Mouse (Mus musculus) liver, embryonic 13.5 days (tissue): ENCODE measurements around the gene Wdr93. TPM values are rescaled to one million over a fixed set of nuclear protein-coding genes. Genes with fewer than 3 reads are reported as not detected.

Experiments
- ATAC-seq: fragments of 200-750 bp; cut with Nextera tagmentation; 2 replicates; pipeline ENCODE4 v1.8.0; 2017; ENCODE audit warnings: low read depth, mild to moderate bottlenecking, moderate number of reproducible peaks, moderate library complexity
- DNase-seq: peaks from one replicate; pipeline ENCODE4 v3.0.0; 2022
- H3K27ac ChIP-seq: fragments of 300-500 bp; sonication (generic); 2 replicates; pipeline ENCODE4 v1.5.1; 2015; ENCODE audit warnings: moderate library complexity, mild to moderate bottlenecking, inconsistent platforms
- H3K27me3 ChIP-seq: fragments of 300-500 bp; sonication (generic); 2 replicates; pipeline ENCODE4 v1.6.1; 2015; ENCODE audit warnings: mild to moderate bottlenecking, inconsistent platforms
- H3K36me3 ChIP-seq: fragments of 300-500 bp; sonication (generic); 2 replicates; pipeline ENCODE4 v1.6.1; 2015; ENCODE audit warnings: mild to moderate bottlenecking, inconsistent platforms
- H3K4me1 ChIP-seq: fragments of 300-500 bp; sonication (generic); replicated peaks from 2 replicates; pipeline ENCODE4 v1.6.1; 2015; ENCODE audit warnings: inconsistent platforms
- H3K4me2 ChIP-seq: fragments of 300-500 bp; sonication (generic); 2 replicates; pipeline ENCODE4 v1.6.1; 2015; ENCODE audit warnings: inconsistent platforms, mild to moderate bottlenecking, moderate library complexity
- H3K4me3 ChIP-seq: fragments of 300-500 bp; sonication (generic); replicated peaks from 2 replicates; pipeline ENCODE4 v1.5.1; 2015; ENCODE audit warnings: mild to moderate bottlenecking, inconsistent platforms
- H3K9ac ChIP-seq: fragments of 300-500 bp; sonication (generic); 2 replicates; pipeline ENCODE4 v1.6.1; 2015; ENCODE audit warnings: mild to moderate bottlenecking, inconsistent platforms
- H3K9me3 ChIP-seq: fragments of 300-500 bp; sonication (generic); replicated peaks from 2 replicates; pipeline ENCODE4 v1.6.1; 2016; ENCODE audit warnings: inconsistent platforms
- WGBS: fragments of 180-500 bp; shearing (Covaris S2); methylation state at CpG from one replicate; pipeline ENCODE4 v1.1.7; 2015; ENCODE audit not compliant: insufficient replicate concordance; 5-methylcytosine and 5-hydroxymethylcytosine counted together
- polyA plus RNA-seq: library from polyadenylated mRNA; unstranded; fragments of >200 nt; fragmentation: Nextera tagmentation; extraction: Ambion mirVana; gene quantifications from 2 replicates; pipeline ENCODE4 v1.2.1, GENCODE M21; 2015

Wdr93 gene
- polyA plus RNA-seq, 1 experiment from 2014 or later = 0.08 TPM

GRCm38 (mm10) chr7:79831585-79831984 lies 88.6 kb downstream of the Wdr93 start:
- ATAC-seq (no peak), DNase-seq (no peak)
- H3K4me2 ChIP-seq = no peak overlapping the region
- WGBS = 60% methylated on average over 6 of the region's 6 CpGs
- no peak overlapping the region for H3K27ac ChIP-seq
- H3K27me3 ChIP-seq = no peaks in the 10 kb centered on the region
- H3K9me3 ChIP-seq = no peaks in the 10 kb centered on the region
- H3K4me3 ChIP-seq = no peak overlapping the region
- no peaks in the 10 kb centered on the region for H3K4me1 ChIP-seq
- no peak overlapping the region for H3K9ac ChIP-seq
- H3K36me3 ChIP-seq = 0 out of 2 replicates have a peak, but pooled peaks cover 5% of the 10 kb centered on the region

GRCm38 (mm10) chr7:79832980-79833379 lies 90.0 kb downstream of the Wdr93 start:
- H3K4me3 ChIP-seq = no peak overlapping the region
- H3K27ac ChIP-seq = no peak overlapping the region
- ATAC-seq (no peak), DNase-seq (no peak)
- H3K27me3 ChIP-seq = no peaks in the 10 kb centered on the region
- H3K36me3 ChIP-seq = no peaks in the 10 kb centered on the region
- no peaks in the 10 kb centered on the region for H3K9me3 ChIP-seq
- H3K4me2 ChIP-seq = no peak overlapping the region
- no peak overlapping the region for H3K9ac ChIP-seq
- no peaks in the 10 kb centered on the region for H3K4me1 ChIP-seq

GRCm38 (mm10) chr7:79835196-79835595 lies 92.2 kb downstream of the Wdr93 start:
- no peak overlapping the region for H3K4me3 ChIP-seq
- H3K4me1 ChIP-seq = no peaks in the 10 kb centered on the region
- H3K27ac ChIP-seq = no peak overlapping the region
- no peak overlapping the region for H3K9ac ChIP-seq
- H3K36me3 ChIP-seq = no peaks in the 10 kb centered on the region
- DNase-seq (no peak), ATAC-seq (no peak)
- H3K4me2 ChIP-seq = no peak overlapping the region
- no peaks in the 10 kb centered on the region for H3K27me3 ChIP-seq
- 79% methylated on average over 6 of the region's 6 CpGs for WGBS
- H3K9me3 ChIP-seq = no peaks in the 10 kb centered on the region

Other genes with a start within 250 kb of the Wdr93 start
- 0.09 TPM in 1 of 2 replicates, not detected in the other for gene Rhcg, start 125.5 kb upstream of the Wdr93 start, polyA plus RNA-seq
- 5.3 and 7.1 TPM in 2 replicates for gene Ticrr, start 83.0 kb upstream of the Wdr93 start, polyA plus RNA-seq
- gene Kif7, start 27.4 kb upstream of the Wdr93 start, polyA plus RNA-seq = 0.35 and 0.41 TPM in 2 replicates
- gene Plin1, start 10.3 kb upstream of the Wdr93 start, polyA plus RNA-seq = not detected in 2 replicates
- 1.6 and 1.9 TPM in 2 replicates for gene Pex11a, start within 50 bp of the Wdr93 start, polyA plus RNA-seq
- gene Mesp1, start 50.6 kb downstream of the Wdr93 start, polyA plus RNA-seq = not detected in 2 replicates
- 0.08 and 0.09 TPM in 2 replicates for gene Mesp2, start 67.6 kb downstream of the Wdr93 start, polyA plus RNA-seq
- gene Anpep, start 117.9 kb downstream of the Wdr93 start, polyA plus RNA-seq = 10.9 and 17.1 TPM in 2 replicates
- gene Ap3s2, start 177.5 kb downstream of the Wdr93 start, polyA plus RNA-seq = 11.3 and 17.1 TPM in 2 replicates
- gene Arpin, start 192.2 kb downstream of the Wdr93 start, polyA plus RNA-seq = 4.1 and 4.7 TPM in 2 replicates